Mouse (Mus musculus): Measurements from ENCODE around the gene Gm13305. TPM values are rescaled to one million over a fixed set of nuclear protein-coding genes. Genes with fewer than 3 reads are reported as not detected.

The Gm13305 gene
- total and polyA plus RNA-seq, 2 experiments: 0.10 TPM; not detected in 1

Other genes starting within 250 kb of the Gm13305 start
- gene Gm20878, start 227.0 kb downstream of the Gm13305 start, total RNA-seq (2014; rRNA removed): not detected in 2 replicates
- 0.27 and 0.33 TPM in 2 replicates for gene Gm20878, start 227.0 kb downstream of the Gm13305 start, polyA plus RNA-seq (2012; rRNA removed)
- not detected in 2 replicates for gene Fam205a4, start 202.5 kb downstream of the Gm13305 start, total RNA-seq (2014; rRNA removed)
- not detected in 2 replicates for gene Fam205a4, start 202.5 kb downstream of the Gm13305 start, polyA plus RNA-seq (2012; rRNA removed)
- not detected in 2 replicates for gene Gm21093, start 133.9 kb downstream of the Gm13305 start, total RNA-seq (2014; rRNA removed)
- not detected in 2 replicates for gene Gm21093, start 133.9 kb downstream of the Gm13305 start, polyA plus RNA-seq (2012; rRNA removed)
- gene Gm3893, start 77.4 kb downstream of the Gm13305 start, total RNA-seq (2014; rRNA removed): not detected in 2 replicates
- not detected in 2 replicates for gene Gm3893, start 77.4 kb downstream of the Gm13305 start, polyA plus RNA-seq (2012; rRNA removed)
- 0.92 TPM in 1 of 2 replicates, not detected in the other for gene Gm13304, start 53.8 kb downstream of the Gm13305 start, total RNA-seq (2014; rRNA removed)
- gene Gm13304, start 53.8 kb downstream of the Gm13305 start, polyA plus RNA-seq (2012; rRNA removed): not detected in 2 replicates
- not detected in 2 replicates for gene Gm13306, start 15.2 kb downstream of the Gm13305 start, total RNA-seq (2014; rRNA removed)
- not detected in 2 replicates for gene Gm13306, start 15.2 kb downstream of the Gm13305 start, polyA plus RNA-seq (2012; rRNA removed)
- not detected in 2 replicates for gene Gm10600, start 72.0 kb upstream of the Gm13305 start, total RNA-seq (2014; rRNA removed)
- not detected in 2 replicates for gene Gm10600, start 72.0 kb upstream of the Gm13305 start, polyA plus RNA-seq (2012; rRNA removed)
- not detected in 2 replicates for gene Ccl21b, start 87.2 kb upstream of the Gm13305 start, total RNA-seq (2014; rRNA removed)
- gene Ccl21b, start 87.2 kb upstream of the Gm13305 start, polyA plus RNA-seq (2012; rRNA removed): not detected in 2 replicates
- not detected in 2 replicates for gene Gm21953, start 125.7 kb upstream of the Gm13305 start, total RNA-seq (2014; rRNA removed)
- gene Gm21953, start 125.7 kb upstream of the Gm13305 start, polyA plus RNA-seq (2012; rRNA removed): not detected in 2 replicates
- gene Fam205a3, start 149.7 kb upstream of the Gm13305 start, total RNA-seq (2014; rRNA removed): not detected in 2 replicates
- not detected in 2 replicates for gene Fam205a3, start 149.7 kb upstream of the Gm13305 start, polyA plus RNA-seq (2012; rRNA removed)

Data from liver, adult 2 months (tissue).